Mouse (Mus musculus) hindbrain, postnatal 0 days (tissue): ENCODE measurements around the gene Pah. TPM values are rescaled to one million over a fixed set of nuclear protein-coding genes. Genes with fewer than 3 reads are reported as not detected.
A peak's percentile ranks its signal among the peaks of the same experiment; 100 is the strongest.

Experiments
- ATAC-seq: fragments of 200-750 bp; cut with Nextera tagmentation; 2 replicates; pipeline ENCODE4 v1.8.0; 2017; ENCODE audit warnings: mild to moderate bottlenecking, moderate TSS enrichment, moderate library complexity
- DNase-seq: peaks from one replicate; pipeline ENCODE4 v3.0.0-alpha.2; 2015; ENCODE audit warnings: low spot score
- H3K27ac ChIP-seq: fragments of 300-500 bp; sonication (generic); 2 replicates; pipeline ENCODE4 v1.5.1; 2014; ENCODE audit warnings: mild to moderate bottlenecking
- H3K27me3 ChIP-seq: fragments of 300-500 bp; sonication (generic); 2 replicates; pipeline ENCODE4 v1.6.1; 2014; ENCODE audit warnings: low read length, mixed read lengths; ENCODE audit not compliant: insufficient read depth
- H3K36me3 ChIP-seq: fragments of 300-500 bp; sonication (generic); 2 replicates; pipeline ENCODE4 v1.6.1; 2014; ENCODE audit warnings: low read length, mixed read lengths; ENCODE audit not compliant: insufficient read depth
- H3K4me1 ChIP-seq: fragments of 300-500 bp; sonication (generic); 2 replicates; pipeline ENCODE4 v1.6.1; 2014; ENCODE audit warnings: antibody characterized with exemption, low read length, mixed read lengths; ENCODE audit not compliant: insufficient read depth
- H3K4me2 ChIP-seq: fragments of 300-500 bp; sonication (generic); 2 replicates; pipeline ENCODE4 v1.6.1; 2014; ENCODE audit warnings: low read depth, mild to moderate bottlenecking, low read length, moderate library complexity, mixed read lengths
- H3K4me3 ChIP-seq: fragments of 300-500 bp; sonication (generic); 2 replicates; pipeline ENCODE4 v1.5.1; 2014; ENCODE audit warnings: low read length
- H3K9ac ChIP-seq: fragments of 300-500 bp; sonication (generic); replicated peaks from 2 replicates; pipeline ENCODE4 v1.6.1; 2014; ENCODE audit warnings: mild to moderate bottlenecking, low read length, moderate library complexity, mixed read lengths
- H3K9me3 ChIP-seq: fragments of 300-500 bp; sonication (generic); 2 replicates; pipeline ENCODE4 v1.6.1; 2016; ENCODE audit warnings: low read length, mixed read lengths
- CTCF ChIP-seq: IDR thresholded peaks from 2 replicates; pipeline ENCODE4 v1.5.1; 2016; ENCODE audit warnings: antibody characterized with exemption, control low read depth, low read depth
- WGBS: fragments of 180-500 bp; shearing (Covaris S2); extraction: QIAGEN DNeasy Blood & Tissue Kit; methylation state at CpG from one replicate; pipeline ENCODE4 v1.1.7; 2014; 5-methylcytosine and 5-hydroxymethylcytosine counted together
- polyA plus RNA-seq: library from polyadenylated mRNA; unstranded; fragments of >200 nt; fragmentation: Nextera tagmentation; extraction: Ambion mirVana; gene quantifications from 2 replicates; pipeline ENCODE4 v1.2.1, GENCODE M21; 2015
- total RNA-seq: library from RNA; depleted of rRNA; stranded (reverse); fragments of >200 nt; gene quantifications from 2 replicates; pipeline ENCODE4 v1.2.3, GENCODE M21; 2014

Gene Pah
- total and polyA plus RNA-seq, 2 experiments from 2014 or later = 0.10 to 0.37 TPM

DNA sequence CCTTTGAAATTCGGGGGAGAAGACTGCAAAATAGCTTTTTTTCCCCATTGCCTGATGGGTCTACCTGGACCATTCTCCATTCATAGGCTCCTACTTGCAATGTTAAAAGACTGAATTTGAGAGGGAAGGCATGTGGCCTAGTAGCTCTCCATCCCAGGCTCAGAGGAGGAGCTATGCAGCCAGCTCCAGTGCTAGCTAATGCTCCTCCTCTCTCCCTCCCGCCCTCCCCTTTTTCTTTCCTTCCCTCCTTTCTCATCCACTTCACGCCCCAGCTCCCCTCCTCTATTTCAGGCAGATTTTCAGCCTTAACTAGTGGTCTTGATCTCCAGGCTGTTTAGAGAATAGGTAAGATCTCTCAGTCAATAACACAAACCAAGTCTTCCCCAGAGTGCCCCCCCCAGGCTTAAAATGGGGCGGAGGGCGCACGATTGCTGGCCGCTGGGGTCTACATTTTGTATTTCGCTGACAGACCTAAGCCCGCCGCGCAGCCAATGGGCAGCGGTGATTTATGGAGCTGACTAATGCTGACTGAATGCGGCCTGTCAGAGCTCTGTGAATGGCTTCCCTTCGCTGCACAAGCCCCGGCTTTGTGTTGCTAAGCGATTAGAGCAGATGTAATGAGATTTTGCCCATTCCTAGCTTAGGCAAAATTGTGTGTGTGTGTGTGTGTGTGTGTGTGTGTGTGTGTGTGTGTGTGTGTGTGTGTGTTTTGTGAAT is 33.0 kb upstream of the Pah start:
- Histone ChIP-seq H3K9ac (no peak overlapping the region), H3K4me2 (peak overlapping the region; percentile 53), H3K27me3 (no peaks in the 10 kb centered on the region), H3K36me3 (no peaks in the 10 kb centered on the region), H3K4me1 (peaks cover 10% of the 10 kb centered on the region), H3K4me3 (peak overlapping the region; percentile 20), H3K9me3 (no peaks in the 10 kb centered on the region), H3K27ac (peak overlapping the region; percentile 80)
- 1% methylated on average over 15 of the region's 16 CpGs for WGBS
- ATAC-seq (peak; percentile 89), DNase-seq (peak; percentile 91)
- no peak for TF ChIP-seq CTCF

DNA sequence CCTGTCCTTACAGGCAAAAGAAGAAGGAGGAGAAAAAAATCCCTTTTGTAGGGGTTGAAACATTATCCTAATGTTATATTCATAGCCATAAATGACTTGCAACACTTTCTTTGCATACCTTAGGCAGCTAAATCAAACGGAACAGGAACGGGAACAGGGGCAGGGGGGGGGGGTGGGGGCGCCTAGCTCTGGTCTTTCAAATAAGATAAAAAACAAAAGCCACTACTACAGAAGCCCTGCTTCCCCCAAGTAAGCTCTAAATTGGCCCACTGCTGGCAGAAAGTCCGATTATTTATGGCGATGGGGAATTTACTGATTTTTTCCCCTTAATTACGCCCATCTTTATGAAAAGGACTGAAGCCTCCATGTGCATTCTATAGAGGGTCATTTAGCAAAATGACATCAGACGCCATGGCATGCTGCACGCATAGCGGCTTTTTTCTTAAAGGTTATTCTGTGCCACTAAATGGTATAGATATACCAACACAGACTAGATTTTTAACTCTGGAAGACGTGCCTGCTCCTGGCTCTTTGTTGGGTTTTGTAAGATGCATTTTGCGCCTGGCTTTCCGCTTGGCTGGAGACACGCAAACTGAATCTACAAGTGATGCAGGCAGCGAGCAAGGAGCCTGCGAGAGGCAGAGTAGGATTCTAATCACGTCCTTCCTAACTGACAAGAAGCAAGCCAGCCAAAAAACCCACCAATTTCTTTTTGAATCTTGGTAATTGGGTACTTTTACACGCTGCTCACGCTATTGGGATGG is 32.2 kb upstream of the Pah start:
- peaks cover 10% of the 10 kb centered on the region for H3K4me1 ChIP-seq
- H3K36me3 ChIP-seq = no peaks in the 10 kb centered on the region
- no peaks in the 10 kb centered on the region for H3K27me3 ChIP-seq
- peak overlapping the region; percentile 53 for H3K4me2 ChIP-seq
- no peaks in the 10 kb centered on the region for H3K9me3 ChIP-seq
- ATAC-seq = 0 out of 2 replicates have a peak, but pooled peaks have one; percentile 13
- peak overlapping the region; percentile 80 for H3K27ac ChIP-seq
- H3K4me3 ChIP-seq = peak overlapping the region; percentile 21
- peak overlapping the region; percentile 30; the same call in 1 of the 2 replicates for H3K9ac ChIP-seq
- peak; percentile 89 for DNase-seq
- WGBS = 2% methylated on average over 18 of the region's 18 CpGs
- no peak for TF ChIP-seq CTCF

DNA sequence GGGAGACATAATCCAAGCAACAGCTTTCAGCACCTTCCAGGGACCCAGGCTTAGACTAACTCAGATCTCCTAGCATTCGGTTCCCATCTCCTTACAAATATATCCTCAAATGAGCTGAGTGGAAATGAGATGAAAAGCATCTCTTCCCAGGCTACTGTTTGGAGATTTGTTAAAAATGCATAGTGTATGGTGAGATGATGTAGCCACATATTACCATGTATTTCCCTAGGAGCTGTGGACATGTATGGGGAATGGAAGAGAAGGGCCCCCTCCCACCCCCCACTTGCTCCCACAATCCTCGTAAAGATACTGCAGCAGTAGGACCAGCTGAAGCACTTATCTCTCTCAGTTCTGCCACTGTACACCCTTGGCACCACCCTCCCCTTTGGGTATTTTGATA is 31.3 kb upstream of the Pah start:
- H3K4me2 ChIP-seq = peak overlapping the region; percentile 93
- H3K9me3 ChIP-seq = no peaks in the 10 kb centered on the region
- no peak overlapping the region for H3K4me3 ChIP-seq
- no peak overlapping the region for H3K9ac ChIP-seq
- WGBS = 15% methylated on average over 2 of the region's 2 CpGs
- ATAC-seq (no peak), DNase-seq (no peak)
- peaks cover 14% of the 10 kb centered on the region for H3K4me1 ChIP-seq
- peak overlapping the region; percentile 32; the same call in 1 of the 2 replicates for H3K27ac ChIP-seq
- H3K27me3 ChIP-seq = no peaks in the 10 kb centered on the region
- TF ChIP-seq CTCF = no peak
- H3K36me3 ChIP-seq = no peaks in the 10 kb centered on the region

DNA sequence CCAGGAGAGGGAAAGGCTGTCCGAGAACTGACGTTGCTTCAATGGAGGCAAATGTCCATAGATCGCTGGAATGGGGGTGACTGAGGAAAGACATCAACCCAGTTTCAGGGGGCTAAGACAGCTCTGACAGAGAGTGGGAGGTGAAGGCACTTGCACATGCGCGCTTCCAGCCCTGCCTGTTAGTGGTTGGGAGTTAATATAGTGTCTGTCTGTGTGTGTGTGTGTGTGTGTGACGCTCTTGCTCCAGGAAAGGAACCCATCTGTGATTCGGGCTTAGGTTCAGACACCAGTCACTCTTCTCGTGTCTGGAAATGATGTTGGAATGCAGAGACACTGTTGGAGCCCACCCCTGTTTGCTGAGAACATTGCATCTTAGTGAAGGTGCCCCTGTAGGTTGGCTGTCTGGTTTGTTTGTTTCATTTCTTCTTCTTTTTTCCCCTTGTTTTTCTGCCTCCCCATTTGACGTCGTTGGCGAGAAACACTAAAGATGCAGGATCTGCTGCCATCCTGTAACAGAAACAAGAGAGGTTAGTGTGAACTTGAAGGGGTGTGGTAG is 30.0 kb upstream of the Pah start:
- Histone ChIP-seq H3K27me3 (0 out of 2 replicates have a peak, but pooled peaks cover 6% of the 10 kb centered on the region), H3K27ac (0 out of 2 replicates have a peak overlapping the region, but pooled peaks have one; percentile 76), H3K9ac (no peak overlapping the region; the same call in 1 of the 2 replicates), H3K4me1 (peaks cover 7% of the 10 kb centered on the region), H3K4me3 (peak overlapping the region; percentile 71), H3K4me2 (peak overlapping the region; percentile 93), H3K36me3 (no peaks in the 10 kb centered on the region), H3K9me3 (no peaks in the 10 kb centered on the region)
- ATAC-seq (no peak), DNase-seq (peak; percentile 58)
- TF ChIP-seq CTCF = no peak
- 8% methylated on average over 11 of the region's 11 CpGs for WGBS

DNA sequence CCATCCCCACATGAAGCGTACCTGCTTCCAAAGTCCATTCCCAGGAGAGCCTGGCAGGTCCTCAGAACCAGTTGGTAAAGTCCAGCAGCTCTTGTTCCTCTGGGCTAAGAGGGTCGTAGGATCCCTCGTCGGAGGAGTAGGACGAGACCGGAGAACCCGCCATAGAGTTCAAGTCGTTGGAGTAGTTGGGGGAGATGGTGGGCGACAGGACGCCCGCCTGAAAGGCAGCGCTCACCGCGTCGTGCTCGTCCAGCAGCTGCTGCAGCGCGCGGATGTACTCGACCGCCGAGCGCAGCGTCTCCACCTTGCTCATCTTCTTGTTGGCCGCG is 29.3 kb upstream of the Pah start:
- Histone ChIP-seq H3K36me3 (no peaks in the 10 kb centered on the region), H3K4me1 (peaks cover 7% of the 10 kb centered on the region; the same call in 1 of the 2 replicates), H3K27ac (peak overlapping the region; percentile 76), H3K4me3 (peak overlapping the region; percentile 71), H3K9me3 (no peaks in the 10 kb centered on the region), H3K27me3 (0 out of 2 replicates have a peak, but pooled peaks cover 10% of the 10 kb centered on the region), H3K9ac (peak overlapping the region; percentile 58), H3K4me2 (peak overlapping the region; percentile 93)
- WGBS = under 1% methylated on average over 26 of the region's 26 CpGs
- DNase-seq = no peak
- no peak for TF ChIP-seq CTCF
- no peak for ATAC-seq

DNA sequence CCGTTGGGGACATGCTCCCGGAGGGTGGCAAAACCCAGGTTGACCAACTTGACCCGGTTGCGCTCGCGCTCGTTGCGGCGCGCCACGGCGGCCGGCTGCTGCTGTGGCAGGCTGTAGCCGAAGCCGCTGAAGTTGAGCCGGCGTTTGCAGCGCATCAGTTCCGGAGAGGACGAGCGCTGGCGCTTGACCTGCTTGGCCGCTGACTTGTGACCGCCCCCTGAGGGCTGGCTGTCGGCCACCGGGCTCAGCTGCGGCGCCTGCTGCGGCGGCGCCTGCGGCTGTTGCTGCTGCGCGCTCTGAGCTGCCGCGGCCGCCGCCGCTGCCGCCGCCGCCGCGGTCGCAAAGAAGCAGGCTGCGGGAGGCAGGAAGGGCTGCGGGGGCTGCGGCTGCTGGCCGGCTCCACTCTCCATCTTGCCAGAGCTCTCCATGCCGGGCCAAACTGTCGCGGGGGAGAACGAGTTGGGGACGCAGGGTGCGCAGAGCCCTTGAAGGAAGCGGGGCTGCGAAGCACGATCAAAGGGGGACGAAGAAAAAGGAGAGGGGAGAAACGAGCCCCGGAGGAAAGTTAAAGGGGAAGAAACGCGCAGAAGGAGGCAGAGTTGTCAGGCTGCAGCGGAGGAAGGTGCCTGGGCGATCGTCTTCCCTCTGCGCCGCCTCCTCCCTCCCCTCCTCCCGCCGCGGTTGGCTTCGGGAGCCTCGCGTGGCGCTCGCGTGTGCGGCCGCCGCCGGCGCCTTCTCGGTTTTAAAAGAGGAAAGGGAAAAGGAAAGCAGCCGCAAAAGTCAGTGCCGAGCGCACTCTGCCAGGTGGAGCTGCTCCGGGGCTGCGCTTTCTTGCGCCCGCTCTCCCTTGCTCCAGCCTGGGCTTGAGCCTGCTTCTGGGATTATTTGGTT is 28.7 kb upstream of the Pah start:
- WGBS = under 1% methylated on average over 78 of the region's 90 CpGs
- peak; percentile 22; the same call in 1 of the 2 replicates for ATAC-seq

More for the DNA sequence above, 28.7 kb upstream of the Pah start:
- Histone ChIP-seq H3K27me3 (0 out of 2 replicates have a peak, but pooled peaks cover 10% of the 10 kb centered on the region), H3K4me2 (peak overlapping the region; percentile 93), H3K36me3 (no peaks in the 10 kb centered on the region), H3K4me1 (peaks cover 7% of the 10 kb centered on the region; the same call in 1 of the 2 replicates), H3K27ac (peak overlapping the region; percentile 76), H3K9ac (peak overlapping the region; percentile 58), H3K4me3 (peak overlapping the region; percentile 71), H3K9me3 (no peaks in the 10 kb centered on the region)
- TF ChIP-seq CTCF = no peak
- DNase-seq = peak; percentile 80
